Mouse (Mus musculus) spleen, adult 2 months (tissue): Measurements from ENCODE around the gene Bod1.

Experiments
- CTCF ChIP-seq: fragments of 200-500 bp; IDR thresholded peaks from 2 replicates; pipeline ENCODE4 v1.5.1; 2011; ENCODE audit warnings: mild to moderate bottlenecking, inconsistent platforms; ENCODE audit not compliant: insufficient read depth, insufficient read length, insufficient replicate concordance; ENCODE audit errors: extremely low read depth
- POLR2A ChIP-seq: fragments of 200-500 bp; IDR thresholded peaks from 2 replicates; pipeline ENCODE4 v1.6.1; 2011; ENCODE audit warnings: low read depth, low read length, inconsistent platforms

DNA sequence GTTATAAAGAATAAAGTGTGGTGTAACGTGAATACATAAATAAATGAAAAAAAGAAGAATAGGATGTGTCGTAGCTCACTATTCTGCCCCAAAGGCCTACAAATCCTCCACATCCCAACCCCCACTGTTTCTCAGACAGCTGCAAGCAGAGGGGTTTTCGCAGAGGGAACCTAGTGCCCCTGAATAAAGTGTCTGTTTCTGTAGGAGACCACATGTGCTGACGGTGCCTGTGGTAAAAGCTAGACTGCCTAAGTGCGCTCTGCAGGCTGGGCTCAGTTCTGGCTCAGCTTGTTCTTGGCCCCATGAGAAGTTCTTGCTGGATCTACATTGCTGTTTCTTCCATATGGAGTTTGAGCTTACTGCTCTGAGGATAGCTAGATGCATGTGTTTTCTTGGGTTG lies 5.6 kb upstream of the Bod1 start:
- TF ChIP-seq CTCF, result no peak
- TF ChIP-seq POLR2A, result no peak
